Mouse (Mus musculus): ENCODE data around the gene Rnf157.

DNA sequence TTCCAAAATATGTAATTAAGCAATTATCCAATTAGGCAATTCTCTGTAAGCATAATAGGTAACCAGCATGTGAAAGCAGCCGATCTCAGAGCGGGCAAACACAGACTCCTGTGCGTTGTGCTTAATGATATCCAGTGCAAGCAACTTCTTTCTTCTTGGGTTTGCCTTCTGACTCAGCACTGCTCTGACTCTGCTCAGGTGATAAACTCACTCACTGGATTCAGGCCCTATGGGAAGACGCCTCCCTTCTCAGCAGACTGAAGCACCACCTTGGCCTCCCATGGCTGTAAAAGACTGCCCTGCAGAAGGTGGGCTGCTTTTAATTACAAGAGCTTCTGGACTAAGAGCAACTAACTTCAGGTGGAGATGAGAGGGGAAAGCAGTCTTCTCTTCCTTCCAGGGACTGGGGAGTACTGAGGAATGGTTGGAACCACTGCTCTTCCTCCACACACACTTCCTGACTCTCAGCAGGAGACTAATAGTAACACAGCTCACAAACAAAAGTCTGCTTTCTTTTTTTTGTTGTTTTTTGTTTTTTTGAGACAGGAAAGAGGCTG, 40.9 kb downstream of the Rnf157 start:
- TF ChIP-seq POLR2A (IDR thresholded peaks at IDR 0.05; ENCODE audit: insufficient read depth, low read depth, low read length) = no peak
- TF ChIP-seq CTCF (IDR thresholded peaks at IDR 0.05; ENCODE audit: insufficient read depth, low read depth, low read length) = no peak

Data from olfactory bulb, adult 2 months (tissue).